Mouse (Mus musculus) thymus, adult 2 months (tissue): ENCODE measurements around the gene Aoc3.

Experiments
- CTCF ChIP-seq: fragments of 200-500 bp; IDR thresholded peaks from 2 replicates; pipeline ENCODE4 v1.5.1; 2012; ENCODE audit warnings: mild to moderate bottlenecking, control low read depth, low read length, moderate library complexity, borderline replicate concordance; ENCODE audit not compliant: control insufficient read depth, poor library complexity, insufficient read depth; ENCODE audit errors: extremely low read depth
- POLR2A ChIP-seq: fragments of 200-500 bp; IDR thresholded peaks from 2 replicates; pipeline ENCODE4 v1.6.1; 2012; ENCODE audit warnings: mild to moderate bottlenecking, low read length, control low read depth, moderate library complexity; ENCODE audit not compliant: control insufficient read depth, poor library complexity, insufficient read depth; ENCODE audit errors: extremely low read depth

GRCm38 (mm10) chr11:101330371-101330924 is at the start of gene Aoc3:
- TF ChIP-seq CTCF: no peak
- no peak for TF ChIP-seq POLR2A
